Mouse (Mus musculus): ENCODE measurements at regions not wholly inside any gene's neighbourhood (a gene's known extent, or its start where the extent isn't known, plus 50 kb on each side); places are given as distances from the start of the nearest gene placed in this dataset.

DNA sequence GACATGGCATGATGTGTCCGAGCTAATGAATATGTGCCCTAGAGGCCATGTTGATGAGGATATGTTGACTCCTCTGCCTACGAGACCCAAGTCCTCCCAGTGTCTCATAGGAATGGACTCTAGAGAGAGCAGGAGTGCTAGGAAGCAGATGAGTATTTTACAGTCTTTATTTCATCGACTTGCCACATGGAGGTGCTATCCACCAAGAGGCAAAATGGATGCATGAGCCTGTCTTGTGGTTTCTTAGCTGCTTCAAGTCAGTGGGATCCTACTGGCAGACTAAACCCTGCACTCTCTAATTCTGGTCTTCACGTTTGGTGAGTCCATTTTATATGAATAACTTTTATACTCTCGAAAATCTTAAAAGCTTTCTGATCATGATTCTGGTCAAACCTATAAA is 253.4 kb downstream of the Dad1 start:
- TF ChIP-seq CTCF (IDR thresholded peaks at IDR 0.05; ENCODE audit: borderline replicate concordance, insufficient read depth, low read length) (no peak), POLR2A (IDR thresholded peaks at IDR 0.05; ENCODE audit: low read depth, low read length) (no peak)
